Mouse (Mus musculus) CD4-positive helper T cell, adult 2 months (primary cell): ENCODE results near the gene Gm9508.
A peak's percentile ranks its signal among the peaks of the same experiment; 100 is the strongest.
"Not testable (repeated sequence)": the region's sequence is repeated elsewhere in the genome, so short reads cannot be mapped to it uniquely, and the experiment has no call there.

Experiments
- DNase-seq: peaks from one replicate; pipeline ENCODE4 v3.0.0-alpha.2; 2012; ENCODE audit warnings: low read depth, missing footprints, low spot score

The Gm9508 gene

DNA sequence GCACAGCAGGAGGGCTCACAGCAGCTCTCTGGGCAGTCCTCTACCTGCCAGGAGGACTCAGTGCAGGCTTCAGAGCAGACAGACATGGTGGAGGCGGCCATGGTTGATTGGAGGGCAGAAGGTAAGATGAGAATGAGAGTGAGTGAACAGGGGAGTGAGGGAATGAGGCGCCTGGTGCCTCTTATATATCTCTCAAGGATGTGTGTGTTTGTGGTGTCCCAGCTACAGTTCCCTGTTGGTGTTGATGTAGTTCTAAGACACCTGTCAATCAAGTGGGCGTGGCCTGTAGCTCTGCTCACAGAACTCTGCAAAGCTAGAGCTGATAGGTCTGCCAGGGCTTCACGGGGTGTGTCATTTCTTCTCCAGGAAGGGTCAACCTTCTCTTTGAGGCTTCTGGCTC, at the start of gene Gm9508:
TSS of gene Gm9508 (minus strand) at position 101 of the 400 bp plus-strand sequence.
- no peak for DNase-seq

DNA sequence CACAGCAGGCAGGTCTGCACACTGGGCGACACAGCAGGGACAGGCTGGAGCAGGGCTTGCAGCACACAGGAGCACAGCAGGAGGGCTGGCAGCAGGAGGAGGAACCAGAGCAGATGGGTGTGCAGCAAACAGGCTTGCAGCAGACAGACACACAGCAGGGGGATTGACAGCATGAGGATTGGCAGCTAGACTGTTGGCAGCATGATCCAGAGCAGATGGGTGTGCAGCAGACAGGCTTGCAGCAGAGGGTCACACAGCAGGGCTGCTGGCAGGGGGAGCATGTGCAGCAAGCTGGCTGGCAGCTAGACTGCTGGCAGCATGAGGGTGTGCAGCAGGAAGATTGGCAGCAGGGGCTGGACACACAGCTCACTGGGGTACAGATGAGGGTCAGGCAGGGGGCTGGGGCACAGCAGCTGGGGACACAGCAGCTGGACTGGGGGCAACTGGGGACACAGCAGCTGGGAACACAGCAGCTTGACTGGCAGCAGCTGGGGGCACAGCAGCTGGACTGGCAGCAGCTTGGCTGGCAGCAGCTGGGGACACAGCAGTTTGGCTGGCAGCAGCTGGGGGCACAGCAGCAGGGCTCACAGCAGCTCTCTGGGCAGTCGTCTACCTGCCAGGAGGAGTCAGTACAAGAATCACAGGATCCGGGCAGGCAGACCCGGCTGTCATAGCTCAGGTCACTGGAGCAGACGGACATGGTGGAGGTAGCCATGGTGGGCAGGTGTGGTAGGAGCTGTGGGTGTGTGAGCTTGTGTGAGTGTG, 45.1 kb upstream of the Gm9508 start, which contains the start of gene Gm18596:
TSS of gene Gm18596 (minus strand) at position 715 of the 765 bp plus-strand sequence.
- DNase-seq: not testable (repeated sequence)

DNA sequence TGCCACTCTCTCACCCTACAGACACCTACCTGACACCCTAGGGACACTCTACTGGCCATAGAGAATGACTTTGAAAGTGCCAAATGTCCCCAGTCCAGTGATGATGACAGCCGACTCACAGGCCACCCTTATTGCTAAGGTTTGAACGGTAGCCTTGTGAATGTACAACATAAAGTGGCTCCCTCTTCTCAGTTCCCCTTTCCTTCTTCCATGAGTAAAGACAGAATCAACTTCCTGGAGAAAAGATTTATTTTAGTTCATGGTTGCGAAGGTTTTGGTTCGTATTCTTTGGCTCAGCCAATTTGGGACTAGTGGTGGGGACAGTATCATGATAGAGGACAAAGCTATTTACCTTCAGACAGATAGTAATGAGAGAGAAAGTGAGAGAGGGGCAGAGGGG, 41.9 kb upstream of the Gm9508 start:
- DNase-seq: no peak

DNA sequence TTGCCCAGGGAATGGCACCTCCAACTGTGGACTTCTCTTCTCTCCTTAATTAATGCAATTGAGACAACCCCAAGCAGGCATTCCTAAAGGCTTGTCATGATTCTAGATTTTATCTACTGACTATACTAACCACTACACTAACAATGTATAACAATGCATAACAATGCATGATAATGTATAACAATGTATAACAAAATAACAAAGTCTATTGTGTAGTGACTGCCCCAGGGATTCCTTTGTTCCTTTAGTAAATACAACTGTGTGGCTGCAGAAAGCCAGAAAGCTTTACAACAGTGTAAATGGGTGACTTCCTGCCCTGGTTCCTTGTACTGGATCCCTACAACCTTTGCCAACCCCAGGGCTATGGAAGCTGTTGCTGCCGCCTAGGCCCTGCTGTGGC, 38.9 kb upstream of the Gm9508 start:
- DNase-seq: no peak

DNA sequence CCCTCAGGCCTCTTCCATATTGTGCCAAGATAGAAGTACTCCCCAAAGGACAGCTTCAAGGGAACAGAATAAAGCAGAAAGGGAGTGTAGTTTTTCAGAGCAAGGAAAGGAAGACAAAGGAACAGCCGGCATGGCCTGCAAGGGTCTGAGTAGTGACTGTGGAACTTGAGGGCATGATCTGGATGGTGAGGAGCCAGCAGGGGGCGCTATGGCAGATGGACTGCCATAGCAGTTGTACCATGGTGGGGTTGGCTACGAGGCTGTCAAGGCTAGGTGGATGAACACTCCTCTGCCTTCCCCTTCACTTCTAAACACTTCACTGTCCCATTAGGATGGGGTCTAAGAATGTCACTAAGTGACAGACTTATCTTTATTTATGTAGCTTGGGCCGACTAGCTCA, 32.2 kb upstream of the Gm9508 start:
- peak; percentile 8 for DNase-seq

DNA sequence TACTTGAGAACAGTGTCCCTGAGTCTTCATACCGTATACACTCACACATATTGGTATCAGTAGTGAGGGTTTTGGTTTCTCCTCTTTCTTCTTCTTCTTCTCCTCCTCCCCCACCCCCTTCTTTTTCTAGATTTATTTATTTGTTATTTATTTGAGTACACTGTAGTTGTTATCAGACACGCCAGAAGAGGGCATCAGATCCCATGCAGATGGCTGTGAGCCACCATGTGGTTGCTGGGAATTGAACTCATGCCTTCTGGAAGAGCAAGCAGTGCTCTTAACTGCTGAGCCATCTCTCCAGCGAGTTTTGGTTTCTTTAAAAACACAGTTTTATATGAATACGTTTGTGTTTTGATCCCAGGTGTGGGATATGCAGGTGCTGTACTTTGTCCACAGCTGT, 31.2 kb upstream of the Gm9508 start:
- DNase-seq: no peak

DNA sequence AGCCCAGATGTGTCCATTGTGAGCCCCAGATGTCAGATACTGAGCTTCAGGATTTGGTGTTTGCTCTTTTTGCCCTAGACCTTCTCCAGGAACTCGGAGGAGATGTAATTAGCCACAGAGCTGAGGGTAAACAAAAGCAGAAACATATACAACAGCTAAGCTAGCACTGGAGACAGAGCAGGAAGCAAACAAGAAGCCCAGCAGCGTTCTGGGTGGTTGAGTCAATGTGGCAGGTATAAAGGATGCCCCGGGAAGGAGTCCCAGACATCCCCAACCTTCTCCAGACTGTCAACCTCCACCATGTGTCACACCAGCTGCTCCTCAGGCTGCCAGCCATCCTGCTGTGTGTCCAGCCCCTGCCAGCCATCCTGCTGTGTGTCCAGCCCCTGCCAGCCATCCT, 29.2 kb upstream of the Gm9508 start, which contains the start of gene Gm10100:
TSS of gene Gm10100 (plus strand) at position 301 of the 400 bp plus-strand sequence.
- no peak for DNase-seq

DNA sequence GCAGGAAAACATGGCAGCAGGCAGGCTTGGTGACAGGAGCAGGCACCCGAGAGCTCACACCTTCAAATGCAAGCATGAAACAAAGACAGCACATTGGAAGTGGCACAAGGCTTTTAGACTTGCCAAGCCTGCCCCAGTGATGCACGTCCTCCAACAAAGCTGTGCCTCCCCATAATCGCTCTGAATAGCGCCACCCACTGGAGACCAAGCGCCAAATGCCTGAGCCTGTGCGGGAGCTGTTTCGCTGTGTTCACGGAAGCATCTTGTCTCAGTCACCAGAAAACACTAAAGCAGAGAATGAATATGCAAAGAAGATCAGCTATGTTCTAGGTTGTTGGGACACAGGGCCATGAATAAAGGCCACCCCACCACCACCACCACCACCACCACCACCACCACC, 27.8 kb upstream of the Gm9508 start:
- DNase-seq: no peak

DNA sequence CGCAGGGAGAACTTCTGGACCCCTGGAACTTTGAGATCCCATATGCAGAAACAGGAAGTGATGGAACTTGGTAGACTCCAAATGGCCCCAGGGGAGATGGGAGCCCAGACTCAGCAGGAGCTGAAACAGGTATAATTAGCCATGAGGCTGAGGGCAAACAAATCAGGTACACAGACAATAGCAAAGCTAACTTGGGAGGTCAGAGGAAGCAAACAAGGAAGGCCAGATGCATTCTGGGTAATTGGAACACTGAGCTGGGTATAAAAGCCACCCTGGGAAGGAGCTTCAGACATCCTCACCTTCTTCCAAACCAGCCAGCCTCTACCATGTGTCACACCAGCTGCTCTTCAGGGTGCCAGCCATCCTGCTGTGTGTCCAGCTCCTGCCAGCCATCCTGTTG, 23.3 kb upstream of the Gm9508 start, which contains the start of gene Krtap12-1:
TSS of gene Krtap12-1 (plus strand) at position 301 of the 400 bp plus-strand sequence.
- DNase-seq: not testable (repeated sequence)

DNA sequence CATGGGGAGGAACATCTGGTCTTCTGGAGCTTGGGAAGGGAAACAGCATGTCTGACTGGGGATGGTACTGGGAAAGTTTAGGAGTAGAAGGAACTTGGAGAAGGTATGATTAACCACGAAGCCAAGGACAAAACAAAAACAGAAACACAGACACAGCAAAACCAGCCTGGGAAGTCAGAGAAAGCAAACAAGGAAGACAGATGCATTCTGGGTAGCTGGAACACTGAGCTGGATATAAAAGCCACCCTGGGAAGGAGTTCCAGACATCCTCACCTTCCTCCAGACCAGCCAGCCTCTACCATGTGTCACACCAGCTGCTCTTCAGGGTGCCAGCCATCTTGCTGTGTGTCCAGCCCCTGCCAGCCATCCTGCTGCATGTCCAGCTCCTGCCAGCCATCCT, 18.5 kb upstream of the Gm9508 start, which contains the start of gene Gm10142:
TSS of gene Gm10142 (plus strand) at position 301 of the 400 bp plus-strand sequence.
- no peak for DNase-seq

DNA sequence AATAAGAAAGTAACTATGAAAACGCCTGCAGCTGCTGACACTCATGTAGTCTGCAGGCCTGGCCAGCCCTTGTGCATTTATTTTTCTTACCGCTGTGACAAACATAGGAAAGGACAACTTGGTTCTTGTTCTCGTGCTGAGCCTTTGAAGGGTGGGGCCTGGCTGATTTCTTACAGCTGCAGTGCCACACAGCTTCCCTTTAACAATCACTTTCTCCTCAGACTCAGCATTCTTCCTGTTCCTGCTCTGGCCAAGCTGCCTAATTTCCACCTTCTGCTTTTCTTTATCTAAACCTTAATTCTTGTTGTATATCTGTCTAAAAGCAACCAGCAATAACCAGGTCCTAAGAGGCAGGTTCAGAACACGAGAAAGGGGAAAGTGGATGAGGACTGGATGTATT, 16.7 kb upstream of the Gm9508 start:
- no peak for DNase-seq

DNA sequence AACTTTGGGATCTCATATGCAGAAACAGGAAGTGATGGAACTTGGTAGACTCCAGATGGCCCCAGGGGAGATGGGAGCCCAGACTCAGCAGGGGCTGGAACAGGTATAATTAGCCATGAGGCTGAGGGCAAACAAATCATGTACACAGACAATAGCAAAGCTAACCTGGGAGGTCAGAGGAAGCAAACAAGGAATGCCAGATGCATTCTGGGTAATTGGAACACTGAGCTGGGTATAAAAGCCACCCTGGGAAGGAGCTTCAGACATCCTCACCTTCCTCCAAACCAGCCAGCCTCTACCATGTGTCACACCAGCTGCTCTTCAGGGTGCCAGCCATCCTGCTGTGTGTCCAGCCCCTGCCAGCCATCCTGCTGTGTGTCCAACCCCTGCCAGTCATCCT, 14.1 kb upstream of the Gm9508 start, which contains the start of gene Gm10024:
TSS of gene Gm10024 (plus strand) at position 301 of the 400 bp plus-strand sequence.
- not testable (repeated sequence) for DNase-seq

DNA sequence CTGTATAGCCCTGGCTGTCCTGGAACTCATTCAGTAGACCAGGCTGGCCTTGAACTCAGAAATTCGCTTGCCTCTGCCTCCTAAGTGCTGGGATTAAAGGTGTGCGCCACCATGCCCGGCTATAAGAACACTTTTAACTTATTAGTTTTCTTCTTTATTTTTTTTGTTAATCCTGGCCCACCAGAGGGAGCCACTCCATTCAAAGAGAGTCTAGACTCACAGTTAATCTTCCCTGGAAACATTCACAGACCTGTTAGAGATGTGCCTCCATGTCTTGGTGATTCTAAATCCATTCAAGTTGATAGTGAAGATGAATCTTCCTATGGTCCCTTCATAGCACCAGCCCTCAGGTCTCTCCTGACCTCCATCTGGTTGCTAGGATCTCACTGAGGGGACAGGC, 12.8 kb upstream of the Gm9508 start:
- no peak for DNase-seq

DNA sequence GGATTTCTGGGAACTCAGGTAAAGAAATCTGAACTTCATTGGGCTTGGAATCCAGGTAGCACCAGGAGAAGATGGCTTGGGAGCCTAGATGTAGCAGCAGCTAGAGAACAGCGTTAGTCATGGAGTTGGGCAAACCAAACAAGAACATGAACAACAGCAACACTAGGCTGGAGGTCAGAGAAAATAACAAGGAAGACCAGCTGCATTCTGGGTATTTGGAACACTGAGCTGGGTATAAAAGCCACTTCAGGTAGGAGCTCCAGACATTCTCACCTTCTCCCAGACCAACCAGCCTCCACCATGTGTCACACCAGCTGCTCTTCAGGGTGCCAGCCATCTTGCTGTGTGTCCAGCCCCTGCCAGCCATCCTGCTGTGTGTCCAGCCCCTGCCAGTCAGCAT, 9.3 kb upstream of the Gm9508 start, which contains the start of gene Gm10272:
TSS of gene Gm10272 (plus strand) at position 301 of the 400 bp plus-strand sequence.
- DNase-seq: no peak

DNA sequence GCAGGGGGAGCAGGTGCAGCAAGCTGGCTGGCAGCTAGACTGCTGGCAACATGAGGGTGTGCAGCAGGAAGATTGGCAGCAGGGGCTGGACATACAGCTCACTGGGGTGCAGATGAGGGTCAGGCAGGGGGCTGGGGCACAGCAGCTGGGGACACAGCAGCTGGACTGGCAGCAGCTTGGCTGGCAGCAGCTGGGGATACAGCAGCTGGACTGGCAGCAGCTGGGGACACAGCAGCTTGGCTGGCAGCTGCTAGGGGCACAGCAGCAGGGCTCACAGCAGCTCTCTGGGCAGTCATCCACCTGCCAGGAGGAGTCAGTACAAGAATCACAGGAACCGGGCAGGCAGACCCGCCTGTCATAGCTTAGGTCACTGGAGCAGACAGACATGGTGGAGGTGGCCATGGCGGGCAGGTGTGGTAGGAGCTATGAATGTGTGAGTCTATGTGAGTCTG, 6.7 kb downstream of the Gm9508 start, which contains the start of gene Gm19402:
TSS of gene Gm19402 (minus strand) at position 402 of the 452 bp plus-strand sequence.
- not testable (repeated sequence) for DNase-seq

DNA sequence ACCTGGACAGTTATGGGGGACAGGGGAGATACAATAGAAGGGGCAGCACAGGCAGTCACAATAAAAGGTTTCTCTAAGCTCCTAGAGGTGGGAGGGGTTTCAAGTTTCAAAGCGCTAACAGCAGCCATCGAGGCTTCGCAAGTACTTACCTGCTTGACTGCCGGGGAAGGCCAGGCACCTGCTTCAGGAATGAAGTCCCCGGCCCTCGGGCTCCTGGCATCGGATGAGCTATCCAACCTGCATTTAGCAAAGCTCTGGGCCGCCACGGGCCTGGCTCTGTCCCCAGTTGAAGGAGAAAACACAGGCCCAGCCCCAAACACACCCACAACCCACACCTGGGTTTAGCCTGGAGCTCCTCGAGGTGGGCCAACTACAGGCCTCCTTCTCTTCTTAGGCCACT, 10.0 kb downstream of the Gm9508 start:
- no peak for DNase-seq

DNA sequence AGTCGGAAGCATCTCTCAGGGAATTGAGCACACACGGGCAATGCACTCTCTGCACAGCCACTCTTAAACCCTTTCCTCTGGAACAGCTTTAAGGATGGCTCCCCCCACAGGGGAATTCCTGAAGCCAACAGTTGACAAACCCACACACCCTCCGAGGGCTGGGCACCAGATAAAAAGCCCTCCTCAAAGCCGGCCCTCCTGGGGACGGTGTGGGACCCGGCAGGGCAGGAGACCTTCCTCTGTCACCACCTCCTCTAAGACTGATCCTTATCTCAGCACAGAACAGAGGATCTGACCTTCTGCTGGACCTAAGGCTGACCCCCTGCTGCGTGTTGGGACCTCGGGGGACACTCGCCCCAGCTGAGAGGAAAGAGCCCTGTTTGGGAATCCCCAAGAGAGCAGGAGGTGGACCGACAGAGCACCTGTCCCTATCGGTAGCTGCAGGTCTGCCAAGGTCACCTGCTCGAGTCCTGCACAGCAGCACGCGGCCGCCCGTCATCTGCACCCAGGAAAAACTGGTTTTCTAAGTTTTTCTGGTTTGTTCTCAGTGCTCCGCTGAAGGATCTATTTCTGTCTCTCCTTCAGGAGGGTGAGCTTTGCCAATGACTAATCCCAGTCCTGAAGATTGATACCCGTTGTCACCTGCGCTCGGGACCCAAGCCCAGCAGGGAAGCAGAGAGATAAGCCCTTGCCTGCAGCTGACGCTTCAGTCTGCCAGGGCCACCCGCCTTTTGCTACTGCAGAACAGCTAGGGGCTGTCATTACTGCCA, 11.0 kb downstream of the Gm9508 start, which contains the start of gene Tspear:
TSS of gene Tspear (plus strand) at position 675 of the 770 bp plus-strand sequence.
- DNase-seq: no peak

DNA sequence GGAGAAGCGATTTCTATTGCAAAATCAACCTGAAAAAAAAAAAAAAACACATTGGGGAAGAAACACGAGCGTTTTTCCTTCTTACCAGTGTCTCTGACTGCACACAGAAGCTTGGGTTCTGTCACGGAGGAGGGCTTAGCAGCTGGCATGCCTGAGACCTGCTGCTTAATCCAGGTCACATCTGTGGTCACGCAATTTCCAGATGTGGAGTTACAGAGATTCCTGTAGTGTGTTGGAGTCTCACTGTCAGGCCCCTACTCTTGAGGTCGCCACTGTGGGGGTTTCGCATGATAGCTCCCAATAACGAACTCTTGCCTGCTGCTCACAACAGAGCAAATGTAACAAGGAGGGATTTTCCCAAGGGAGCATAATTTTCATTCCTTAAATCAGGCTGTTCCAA, 12.9 kb downstream of the Gm9508 start:
- DNase-seq: no peak

DNA sequence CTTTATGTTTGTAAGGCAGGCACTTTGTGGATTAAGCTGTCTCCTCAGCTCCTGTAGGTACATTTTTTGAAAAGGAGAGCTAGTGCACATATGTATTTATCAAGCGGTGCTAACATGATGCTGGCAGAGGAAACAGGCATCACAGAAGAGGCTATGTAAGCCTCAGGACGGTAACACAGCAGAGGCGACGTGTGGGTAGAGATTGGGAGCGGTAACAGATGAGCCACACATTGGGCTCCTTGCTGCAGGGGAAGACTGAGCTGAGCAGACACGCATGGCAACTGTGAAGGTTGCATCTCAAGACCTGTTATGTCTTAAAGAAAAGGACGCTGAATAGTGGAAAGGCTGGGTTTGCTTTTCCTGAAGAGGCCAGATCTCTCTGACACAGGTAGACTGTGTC, 14.0 kb downstream of the Gm9508 start:
- DNase-seq: no peak

DNA sequence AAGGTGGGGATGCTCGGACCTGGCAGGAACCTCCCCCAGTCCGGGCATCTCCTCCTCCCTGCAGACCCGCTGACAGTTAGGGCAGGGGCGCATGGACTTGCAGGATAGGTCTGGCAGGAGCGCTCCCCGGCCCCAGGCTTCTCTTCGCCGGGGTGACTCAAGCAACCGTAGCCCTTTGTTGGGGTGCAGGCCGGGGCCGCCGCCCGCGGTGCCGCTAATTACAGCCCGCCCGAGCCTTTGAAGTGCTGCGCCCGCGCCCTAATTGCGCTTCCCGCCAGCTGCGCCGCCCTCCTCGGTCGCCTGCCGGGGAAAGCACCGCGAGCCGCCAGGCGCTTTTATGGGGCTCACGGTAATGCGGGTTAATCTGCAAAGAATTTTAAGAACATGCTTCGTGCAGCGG, 19.5 kb downstream of the Gm9508 start:
- peak; percentile 18 for DNase-seq

DNA sequence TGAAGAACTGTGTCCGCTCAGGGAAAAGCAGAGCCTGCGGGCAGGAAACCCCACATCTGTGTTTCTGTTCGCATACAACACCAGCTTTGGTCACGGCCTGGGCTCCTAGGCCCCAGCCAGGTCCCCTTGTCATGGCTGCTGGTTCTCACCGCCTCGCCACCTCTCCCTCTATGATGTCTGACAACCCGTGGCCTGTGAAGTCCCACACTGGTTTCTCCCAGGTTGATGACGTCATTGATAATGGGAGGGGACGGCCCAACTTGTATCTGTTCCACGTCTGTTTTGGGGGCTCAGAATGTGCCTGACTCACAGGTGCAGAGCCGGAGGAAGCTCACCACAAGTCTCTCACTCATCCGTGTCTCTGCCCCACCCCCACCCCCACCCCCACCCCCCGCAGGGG, 23.3 kb downstream of the Gm9508 start:
- DNase-seq: no peak

DNA sequence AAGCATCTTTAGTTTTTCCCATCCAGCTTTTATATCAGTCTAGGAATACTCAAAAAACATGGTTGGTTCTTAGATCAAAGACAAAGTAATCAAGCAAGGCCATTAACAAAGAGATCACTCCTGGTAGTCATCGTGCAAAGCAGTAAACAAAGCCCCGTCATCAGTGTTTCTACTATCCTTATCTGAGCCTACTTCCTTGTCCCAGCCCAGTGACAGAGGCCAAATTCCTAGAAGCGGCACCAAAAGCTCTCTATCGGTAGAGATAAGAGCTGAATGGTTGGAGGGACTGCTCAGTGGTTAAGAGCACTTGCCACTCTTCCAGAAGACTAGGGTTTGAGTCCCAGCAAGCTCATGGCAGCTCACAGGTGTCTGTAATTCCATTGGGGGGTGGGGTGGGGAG, 25.5 kb downstream of the Gm9508 start:
- no peak for DNase-seq
